Mouse (Mus musculus) urinary bladder, postnatal 4 days (tissue): ENCODE measurements around the gene Prex1.

Experiments
- DNase-seq, 2 experiments: peaks; one replicate each; pipeline ENCODE4 v3.0.0; 2021 to 2022; ENCODE audit warnings: low spot score in 2 of 2

Gene Prex1

GRCm38 (mm10) chr2:166685824-166686223, 27.8 kb downstream of the Prex1 start:
- no peak for DNase-seq

- DNase-seq: no peak
Measured at GRCm38 (mm10) chr2:166683885-166684544, 29.6 kb downstream of the Prex1 start.

- DNase-seq: no peak
Measured at GRCm38 (mm10) chr2:166682866-166683265, 30.8 kb downstream of the Prex1 start.

GRCm38 (mm10) chr2:166678959-166679759, 34.5 kb downstream of the Prex1 start:
- no peak for DNase-seq

GRCm38 (mm10) chr2:166676933-166677332, 36.7 kb downstream of the Prex1 start:
- no peak for DNase-seq

GRCm38 (mm10) chr2:166676498-166676897, 37.1 kb downstream of the Prex1 start:
- DNase-seq: no peak

DNA sequence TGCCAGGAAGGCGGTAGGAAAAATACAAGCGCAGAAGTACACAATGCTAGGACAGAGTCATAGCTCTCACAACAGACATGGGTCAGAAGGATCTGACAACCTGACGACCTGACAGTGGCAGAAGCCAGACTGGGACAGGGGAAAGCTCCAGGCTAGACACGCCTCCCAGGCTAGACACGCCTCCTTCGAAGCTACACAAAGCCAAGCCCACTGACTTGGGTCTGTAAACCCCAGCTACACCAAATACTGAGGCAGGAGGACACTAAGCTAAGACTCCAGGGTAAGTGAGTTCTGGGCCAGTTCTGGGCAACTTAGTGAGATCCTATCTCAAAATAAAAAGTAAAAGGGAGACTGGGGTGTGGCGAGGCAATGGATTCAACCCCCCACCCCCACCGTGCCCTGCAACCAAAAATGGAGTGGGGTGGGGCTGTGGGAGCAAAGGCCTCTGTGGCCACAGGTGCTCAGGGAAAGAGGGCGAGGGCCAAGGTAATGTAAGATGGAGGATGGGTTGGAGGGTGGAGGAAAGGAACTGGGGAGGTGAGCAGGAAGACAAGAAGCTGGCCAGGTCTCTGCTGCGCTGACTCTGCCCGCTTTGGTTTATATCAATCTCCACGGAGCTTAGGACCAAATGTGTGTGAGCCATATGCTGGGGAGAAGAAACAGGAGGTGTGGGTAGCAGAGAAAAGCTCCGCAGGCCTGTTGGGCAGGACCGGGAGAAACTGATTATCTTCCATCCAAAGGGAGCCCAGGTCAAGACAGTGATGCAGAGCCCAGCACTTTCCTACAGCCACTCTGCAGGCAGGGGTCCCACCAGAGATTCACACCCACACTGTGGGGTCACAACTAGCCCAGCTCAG, 37.8 kb downstream of the Prex1 start:
- no peak for DNase-seq

- no peak for DNase-seq
Measured at GRCm38 (mm10) chr2:166674693-166675092, 38.9 kb downstream of the Prex1 start.

- DNase-seq: no peak
Measured at GRCm38 (mm10) chr2:166673951-166674350, 39.7 kb downstream of the Prex1 start.

GRCm38 (mm10) chr2:166672171-166672965, 41.3 kb downstream of the Prex1 start:
- DNase-seq: no peak

DNA sequence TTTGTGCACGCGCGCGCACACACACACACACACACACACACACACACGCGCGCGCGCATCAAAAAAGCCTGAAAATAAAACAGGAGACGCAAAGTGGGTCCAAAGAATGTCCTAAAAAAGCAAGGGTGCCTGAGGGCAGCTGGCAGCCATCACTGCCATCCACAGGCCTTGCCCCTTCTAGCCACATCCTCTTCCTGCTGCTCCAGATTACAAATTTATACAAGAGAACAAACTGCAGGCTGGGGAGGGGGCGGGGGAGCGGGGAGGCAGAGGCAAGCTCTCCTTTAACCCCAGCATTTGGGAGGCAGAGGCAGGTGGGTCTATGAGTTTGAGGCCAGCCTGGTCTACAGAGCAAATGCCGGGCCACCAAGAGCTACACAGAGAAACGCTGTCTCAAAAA, 42.0 kb downstream of the Prex1 start:
- DNase-seq: no peak

DNA sequence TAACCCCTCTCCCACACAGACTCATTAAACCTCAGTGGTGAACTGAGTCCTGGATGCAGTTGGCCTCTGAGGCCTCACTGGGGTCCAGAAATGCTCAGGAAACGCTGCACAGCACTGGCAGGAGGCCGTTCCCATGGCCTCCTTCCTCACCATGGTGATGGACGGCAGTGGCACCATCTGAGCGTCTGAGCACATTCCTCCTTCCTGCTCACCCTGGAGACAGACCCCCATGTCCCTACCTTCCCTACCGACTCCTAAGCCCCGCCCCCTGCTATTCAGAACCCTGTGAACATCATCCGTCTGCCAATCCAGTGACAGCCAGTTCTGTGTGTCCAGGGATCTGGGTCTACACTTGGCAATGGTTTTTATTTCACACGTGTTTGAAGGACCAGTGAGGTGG, 42.6 kb downstream of the Prex1 start:
- no peak for DNase-seq

- DNase-seq: no peak
Measured at GRCm38 (mm10) chr2:166669922-166670321, 43.7 kb downstream of the Prex1 start.

- DNase-seq: no peak
Measured at GRCm38 (mm10) chr2:166667790-166668695, 45.6 kb downstream of the Prex1 start.

GRCm38 (mm10) chr2:166666175-166666574, 47.5 kb downstream of the Prex1 start:
- no peak for DNase-seq

GRCm38 (mm10) chr2:166665244-166665922, 48.2 kb downstream of the Prex1 start:
- DNase-seq: no peak

- DNase-seq: no peak
Measured at GRCm38 (mm10) chr2:166664506-166664905, 49.1 kb downstream of the Prex1 start.

- no peak for DNase-seq
Measured at GRCm38 (mm10) chr2:166663250-166663961, 50.2 kb downstream of the Prex1 start.

- DNase-seq: no peak
Measured at GRCm38 (mm10) chr2:166662595-166663160, 51.0 kb downstream of the Prex1 start.
